Mouse (Mus musculus) heart, adult 2 months (tissue): Measurements from ENCODE around the gene Podn. TPM values are rescaled to one million over a fixed set of nuclear protein-coding genes. Genes with fewer than 3 reads are reported as not detected.

Source experiments
- DNase-seq, 2 experiments: peaks; one replicate each; pipeline ENCODE4 v3.0.0; 2021
- H3K27ac ChIP-seq: fragments of 200-600 bp; 2 replicates; pipeline ENCODE4 v1.8.1; 2022
- H3K27me3 ChIP-seq: fragments of 200-500 bp; 2 replicates; pipeline ENCODE4 v1.6.1; 2012; ENCODE audit warnings: mild to moderate bottlenecking, low read length, inconsistent platforms, mixed read lengths; ENCODE audit not compliant: control insufficient read depth, insufficient read depth
- H3K36me3 ChIP-seq: fragments of 200-500 bp; 2 replicates; pipeline ENCODE4 v1.6.1; 2012; ENCODE audit warnings: low read length, inconsistent platforms; ENCODE audit not compliant: control insufficient read depth, insufficient read depth
- H3K4me1 ChIP-seq: fragments of 200-500 bp; 2 replicates; pipeline ENCODE4 v1.6.1; 2011; ENCODE audit warnings: low read length; ENCODE audit not compliant: control insufficient read depth, insufficient read depth
- H3K4me3 ChIP-seq: fragments of 200-600 bp; 2 replicates; pipeline ENCODE4 v1.8.1; 2022
- H3K79me2 ChIP-seq: fragments of 200-500 bp; replicated peaks from 2 replicates; pipeline ENCODE4 v1.6.1; 2012; ENCODE audit warnings: mild to moderate bottlenecking, inconsistent platforms, low read length, moderate library complexity, mixed read lengths; ENCODE audit not compliant: control insufficient read depth, insufficient read depth
- H3K9ac ChIP-seq: fragments of 200-500 bp; 2 replicates; pipeline ENCODE4 v1.6.1; 2012; ENCODE audit warnings: low read depth, mild to moderate bottlenecking, control low read depth, inconsistent platforms, low read length, mixed read lengths
- CTCF ChIP-seq: fragments of 200-600 bp; IDR thresholded peaks from 2 replicates; pipeline ENCODE4 v1.8.1; 2022; ENCODE audit warnings: antibody characterized with exemption, mild to moderate bottlenecking, moderate library complexity
- EP300 ChIP-seq: fragments of 200-500 bp; IDR thresholded peaks from 2 replicates; pipeline ENCODE4 v1.6.1; 2011; ENCODE audit warnings: low read depth, low read length, control low read depth; ENCODE audit not compliant: insufficient read depth
- POLR2A ChIP-seq: fragments of 200-500 bp; IDR thresholded peaks from 2 replicates; pipeline ENCODE4 v1.6.1; 2011; ENCODE audit warnings: mild to moderate bottlenecking, low read depth, low read length, control low read depth; ENCODE audit not compliant: insufficient read depth
- WGBS: fragments of 180-500 bp; shearing (Covaris S2); methylation state at CpG from one replicate; pipeline ENCODE4 v1.1.7; 2018; 5-methylcytosine and 5-hydroxymethylcytosine counted together
- intact Hi-C: fragments of 180-260 bp; cut with DNase I; formaldehyde crosslinking; loops from one replicate; pipeline ENCODE4 v1.15.1; 2025
- polyA plus RNA-seq: library from polyadenylated mRNA; depleted of rRNA; stranded (reverse); fragments of >200 nt; gene quantifications from 2 replicates; pipeline ENCODE4 v1.2.3, GENCODE M21; 2012
- total RNA-seq, 2 experiments: library from RNA; stranded (reverse); gene quantifications; 2 replicates each; pipeline ENCODE4 v1.2.3; 2021

The Podn gene
- total and polyA plus RNA-seq, 3 experiments: 17.9 to 79.6 (median 20.8) TPM

- intact Hi-C loops: no loop called here
- Histone ChIP-seq H3K27ac (no peak overlapping the region), H3K9ac (no peak overlapping the region), H3K4me3 (no peak overlapping the region), H3K79me2 (no peaks in the 10 kb centered on the region), H3K4me1 (peaks cover 8% of the 10 kb centered on the region), H3K36me3 (no peaks in the 10 kb centered on the region), H3K27me3 (no peaks in the 10 kb centered on the region)
- 24% methylated on average over 8 of the region's 8 CpGs for WGBS
- DNase-seq: peak; percentile 48 to 52
- TF ChIP-seq POLR2A (no peak), CTCF (peak; percentile 21)
Observed at GRCm38 (mm10) chr4:107988931-107989330, 107.3 kb downstream of the Podn start.

GRCm38 (mm10) chr4:107986386-107987168, 109.7 kb downstream of the Podn start:
- WGBS: 82% methylated on average over 11 of the region's 11 CpGs
- Histone ChIP-seq H3K27me3 (no peaks in the 10 kb centered on the region), H3K79me2 (no peaks in the 10 kb centered on the region), H3K4me1 (peaks cover 9% of the 10 kb centered on the region), H3K4me3 (no peak overlapping the region), H3K9ac (no peak overlapping the region), H3K27ac (no peak overlapping the region), H3K36me3 (no peaks in the 10 kb centered on the region)
- TF ChIP-seq POLR2A (no peak), CTCF (no peak), EP300 (no peak)
- intact Hi-C loops: no loop called here
- DNase-seq: no peak

- H3K4me3 ChIP-seq: no peak overlapping the region
- TF ChIP-seq EP300 (no peak), POLR2A (no peak)
- peaks cover 9% of the 10 kb centered on the region for H3K4me1 ChIP-seq
- H3K36me3 ChIP-seq: no peaks in the 10 kb centered on the region
- DNase-seq: no peak
- no peaks in the 10 kb centered on the region for H3K79me2 ChIP-seq
- H3K9ac ChIP-seq: no peak overlapping the region
- no peaks in the 10 kb centered on the region for H3K27me3 ChIP-seq
- 91% methylated on average over 5 of the region's 5 CpGs for WGBS
- no peak overlapping the region for H3K27ac ChIP-seq
- intact Hi-C loops: no loop called here
Observed at GRCm38 (mm10) chr4:107985812-107986211, 110.4 kb downstream of the Podn start.

- Histone ChIP-seq H3K27me3 (no peaks in the 10 kb centered on the region), H3K27ac (no peak overlapping the region), H3K9ac (no peak overlapping the region), H3K36me3 (no peaks in the 10 kb centered on the region), H3K79me2 (no peaks in the 10 kb centered on the region), H3K4me1 (peaks cover 10% of the 10 kb centered on the region), H3K4me3 (no peak overlapping the region)
- intact Hi-C loops: no loop called here
- peak; percentile 42; the same call in 1 of the 2 replicates for TF ChIP-seq POLR2A
- peak; percentile 41; the same call in 1 of the 2 replicates for TF ChIP-seq EP300
- TF ChIP-seq CTCF: no peak
- peak; percentile 74 to 83 for DNase-seq
- 42% methylated on average over 7 of the region's 7 CpGs for WGBS
Observed at GRCm38 (mm10) chr4:107984282-107984981, 111.8 kb downstream of the Podn start.

GRCm38 (mm10) chr4:107983717-107984116, 112.5 kb downstream of the Podn start:
- 66% methylated on average over 1 of the region's 1 CpGs for WGBS
- intact Hi-C loops: no loop called here
- no peak for DNase-seq

GRCm38 (mm10) chr4:107980002-107980600, 116.1 kb downstream of the Podn start:
- no peak overlapping the region for H3K9ac ChIP-seq
- no peaks in the 10 kb centered on the region for H3K27me3 ChIP-seq
- no peak for DNase-seq
- H3K36me3 ChIP-seq: no peaks in the 10 kb centered on the region
- H3K27ac ChIP-seq: no peak overlapping the region
- no peak overlapping the region for H3K4me3 ChIP-seq
- peaks cover 9% of the 10 kb centered on the region for H3K4me1 ChIP-seq
- TF ChIP-seq POLR2A: no peak
- no peak for TF ChIP-seq CTCF
- no peak for TF ChIP-seq EP300
- no peaks in the 10 kb centered on the region for H3K79me2 ChIP-seq
- WGBS: 86% methylated on average over 6 of the region's 6 CpGs
- intact Hi-C loops: no loop called here

More at GRCm38 (mm10) chr4:107983717-107984116, 112.5 kb downstream of the Podn start:
- Histone ChIP-seq H3K4me1 (peaks cover 9% of the 10 kb centered on the region), H3K4me3 (no peak overlapping the region), H3K27me3 (no peaks in the 10 kb centered on the region), H3K9ac (no peak overlapping the region), H3K79me2 (no peaks in the 10 kb centered on the region), H3K36me3 (no peaks in the 10 kb centered on the region), H3K27ac (no peak overlapping the region)
- no peak for TF ChIP-seq CTCF
- no peak for TF ChIP-seq POLR2A
- no peak for TF ChIP-seq EP300
